Mouse (Mus musculus) subcutaneous adipose tissue, adult 2 months (tissue): ENCODE results near the gene Cyp2b13. TPM values are rescaled to one million over a fixed set of nuclear protein-coding genes. Genes with fewer than 3 reads are reported as not detected.

Experiments used
- polyA plus RNA-seq: library from polyadenylated mRNA; depleted of rRNA; stranded (reverse); fragments of >200 nt; gene quantifications from 2 replicates; pipeline ENCODE4 v1.2.3, GENCODE M21; 2012; ENCODE audit warnings: low replicate concordance; rRNA removed

Gene Cyp2b13
- polyA plus RNA-seq = 0.06 and 0.12 TPM in 2 replicates

DNA sequence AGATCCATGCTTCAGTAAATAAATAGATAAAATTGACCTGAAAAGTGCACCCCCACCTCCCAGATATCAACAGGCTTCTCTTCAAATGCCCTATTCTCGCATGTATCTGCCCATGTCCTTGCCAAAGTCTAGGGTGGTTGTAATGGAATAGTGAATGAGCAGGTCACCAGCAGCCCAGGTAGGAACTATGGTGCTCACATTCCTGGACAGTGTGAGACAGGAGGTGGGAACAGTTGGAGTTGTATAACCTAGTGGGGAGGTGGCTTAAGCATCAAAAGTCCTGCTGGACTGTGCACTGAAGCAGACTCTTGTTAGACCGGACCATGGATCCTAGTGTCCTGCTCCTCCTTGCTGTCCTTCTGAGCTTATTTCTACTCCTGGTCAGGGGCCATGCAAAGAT lies at the start of gene Cyp2b13:
TSS of gene Cyp2b13 (plus strand) at position 301 of the 400 bp plus-strand sequence.

Other genes with a start within 250 kb of the Cyp2b13 start
- 8.0 and 13.6 TPM in 2 replicates for gene Cyp2s1, start 244.6 kb upstream of the Cyp2b13 start, polyA plus RNA-seq
- 0.09 and 0.27 TPM in 2 replicates for gene Cyp2b10, start 163.9 kb upstream of the Cyp2b13 start, polyA plus RNA-seq
- 0.13 and 0.18 TPM in 2 replicates for gene Cyp2b9, start 111.9 kb downstream of the Cyp2b13 start, polyA plus RNA-seq
- not detected in 2 replicates for gene Vmn1r184, start 198.8 kb downstream of the Cyp2b13 start, polyA plus RNA-seq
- gene Cyp2a4, start 245.7 kb downstream of the Cyp2b13 start, polyA plus RNA-seq = 0.15 TPM in 1 of 2 replicates, not detected in the other